Mouse (Mus musculus) heart, postnatal 0 days (tissue): ENCODE data around the gene Gm10638. TPM values are rescaled to one million over a fixed set of nuclear protein-coding genes. Genes with fewer than 3 reads are reported as not detected.
A peak's percentile ranks its signal among the peaks of the same experiment; 100 is the strongest.

Experiments
- ATAC-seq: fragments of 200-750 bp; cut with Nextera tagmentation; 2 replicates; pipeline ENCODE4 v1.8.0; 2017; ENCODE audit warnings: low read depth, moderate number of reproducible peaks, moderate library complexity; ENCODE audit not compliant: insufficient read depth
- DNase-seq: peaks from one replicate; pipeline ENCODE4 v3.0.0-alpha.2; 2016; ENCODE audit warnings: low spot score
- H3K27ac ChIP-seq: fragments of 300-500 bp; sonication (generic); 2 replicates; pipeline ENCODE4 v1.5.1; 2014; ENCODE audit warnings: low read depth, mild to moderate bottlenecking
- H3K27me3 ChIP-seq: fragments of 300-500 bp; sonication (generic); 2 replicates; pipeline ENCODE4 v1.6.1; 2014; ENCODE audit warnings: low read length, mixed read lengths; ENCODE audit not compliant: control insufficient read depth, insufficient read depth
- H3K36me3 ChIP-seq: fragments of 300-500 bp; sonication (generic); replicated peaks from 2 replicates; pipeline ENCODE4 v1.6.1; 2014; ENCODE audit warnings: low read length, mixed read lengths; ENCODE audit not compliant: control insufficient read depth, insufficient read depth
- H3K4me1 ChIP-seq: fragments of 300-500 bp; sonication (generic); 2 replicates; pipeline ENCODE4 v1.6.1; 2014; ENCODE audit warnings: antibody characterized with exemption; ENCODE audit not compliant: control insufficient read depth, insufficient read depth
- H3K4me2 ChIP-seq: fragments of 300-500 bp; sonication (generic); 2 replicates; pipeline ENCODE4 v1.6.1; 2014; ENCODE audit warnings: low read depth, mild to moderate bottlenecking, low read length, moderate library complexity
- H3K4me3 ChIP-seq: fragments of 300-500 bp; sonication (generic); 2 replicates; pipeline ENCODE4 v1.5.1; 2014; ENCODE audit warnings: low read depth, low read length
- H3K9ac ChIP-seq: fragments of 300-500 bp; sonication (generic); replicated peaks from 2 replicates; pipeline ENCODE4 v1.6.1; 2014; ENCODE audit warnings: low read depth, low read length, mixed read lengths
- H3K9me3 ChIP-seq: fragments of 300-500 bp; sonication (generic); replicated peaks from 2 replicates; pipeline ENCODE4 v1.6.1; 2016; ENCODE audit warnings: low read length; ENCODE audit not compliant: control insufficient read depth
- CTCF ChIP-seq: IDR thresholded peaks from 2 replicates; pipeline ENCODE4 v1.5.1; 2016; ENCODE audit warnings: antibody characterized with exemption, control low read depth, low read depth
- EP300 ChIP-seq: IDR thresholded peaks from 2 replicates; pipeline ENCODE4 v1.6.1; 2016; ENCODE audit warnings: antibody characterized with exemption, low read depth
- WGBS: fragments of 180-500 bp; shearing (Covaris S2); extraction: QIAGEN DNeasy Blood & Tissue Kit; methylation state at CpG from one replicate; pipeline ENCODE4 v1.1.7; 2014; 5-methylcytosine and 5-hydroxymethylcytosine counted together
- polyA plus RNA-seq: library from polyadenylated mRNA; unstranded; fragments of >200 nt; fragmentation: Nextera tagmentation; extraction: Ambion mirVana; gene quantifications from 2 replicates; pipeline ENCODE4 v1.2.1, GENCODE M21; 2015
- total RNA-seq: library from RNA; depleted of rRNA; stranded (reverse); fragments of >200 nt; gene quantifications from 2 replicates; pipeline ENCODE4 v1.2.3, GENCODE M21; 2014; ENCODE audit warnings: low replicate concordance

The Gm10638 gene
- total and polyA plus RNA-seq, 2 experiments from 2014 or later, result 4.6 TPM; not detected in 1

- Histone ChIP-seq H3K9ac (no peak overlapping the region), H3K27ac (peak overlapping the region; percentile 25; the same call in 1 of the 2 replicates), H3K36me3 (0 out of 2 replicates have a peak, but pooled peaks cover 2% of the 10 kb centered on the region), H3K9me3 (no peaks in the 10 kb centered on the region), H3K4me3 (no peak overlapping the region), H3K27me3 (no peaks in the 10 kb centered on the region), H3K4me2 (no peak overlapping the region; the same call in 1 of the 2 replicates), H3K4me1 (peaks cover 34% of the 10 kb centered on the region)
- DNase-seq, result no peak
- no peak for TF ChIP-seq CTCF
- no peak for TF ChIP-seq EP300
- WGBS, result 48% methylated on average over 19 of the region's 19 CpGs
- ATAC-seq, result no peak
These were observed 17.1 kb upstream of the Gm10638 start for GRCm38 (mm10) chr8:86728224-86728950.

GRCm38 (mm10) chr8:86730303-86730702 is 15.2 kb upstream of the Gm10638 start:
- TF ChIP-seq CTCF (no peak), EP300 (no peak)
- H3K27ac ChIP-seq, result no peak overlapping the region
- WGBS, result 31% methylated on average over 3 of the region's 3 CpGs
- H3K4me1 ChIP-seq, result peaks cover 46% of the 10 kb centered on the region
- no peaks in the 10 kb centered on the region for H3K9me3 ChIP-seq
- H3K36me3 ChIP-seq, result no peaks in the 10 kb centered on the region
- peak overlapping the region; percentile 10; the same call in 1 of the 2 replicates for H3K9ac ChIP-seq
- ATAC-seq (no peak), DNase-seq (no peak)
- H3K4me3 ChIP-seq, result no peak overlapping the region
- no peak overlapping the region for H3K4me2 ChIP-seq
- no peaks in the 10 kb centered on the region for H3K27me3 ChIP-seq

- Histone ChIP-seq H3K9me3 (no peaks in the 10 kb centered on the region), H3K36me3 (no peaks in the 10 kb centered on the region), H3K4me2 (no peak overlapping the region), H3K27me3 (no peaks in the 10 kb centered on the region), H3K4me1 (peaks cover 52% of the 10 kb centered on the region), H3K4me3 (no peak overlapping the region), H3K27ac (no peak overlapping the region), H3K9ac (no peak overlapping the region)
- 79% methylated on average over 1 of the region's 1 CpGs for WGBS
- no peak for ATAC-seq
- TF ChIP-seq EP300 (no peak), CTCF (no peak)
- DNase-seq, result no peak
These were observed 14.6 kb upstream of the Gm10638 start for GRCm38 (mm10) chr8:86730860-86731259.

- WGBS, result 17% methylated on average over 4 of the region's 4 CpGs
These were observed 11.3 kb upstream of the Gm10638 start for GRCm38 (mm10) chr8:86734171-86734570.

GRCm38 (mm10) chr8:86734954-86735353 is 10.5 kb upstream of the Gm10638 start:
- TF ChIP-seq EP300, result no peak
- TF ChIP-seq CTCF, result no peak
- H3K27me3 ChIP-seq, result no peaks in the 10 kb centered on the region
- no peak for ATAC-seq
- H3K4me2 ChIP-seq, result no peak overlapping the region
- no peak for DNase-seq
- no peak overlapping the region for H3K27ac ChIP-seq
- no peaks in the 10 kb centered on the region for H3K9me3 ChIP-seq
- no peaks in the 10 kb centered on the region for H3K36me3 ChIP-seq
- no peak overlapping the region for H3K4me3 ChIP-seq
- 73% methylated on average over 1 of the region's 1 CpGs for WGBS
- peaks cover 43% of the 10 kb centered on the region for H3K4me1 ChIP-seq
- no peak overlapping the region for H3K9ac ChIP-seq

More at GRCm38 (mm10) chr8:86734171-86734570, 11.3 kb upstream of the Gm10638 start:
- ATAC-seq, result no peak
- H3K9ac ChIP-seq, result no peak overlapping the region
- no peaks in the 10 kb centered on the region for H3K9me3 ChIP-seq
- H3K4me1 ChIP-seq, result peaks cover 43% of the 10 kb centered on the region
- H3K36me3 ChIP-seq, result no peaks in the 10 kb centered on the region
- DNase-seq, result no peak
- no peaks in the 10 kb centered on the region for H3K27me3 ChIP-seq
- no peak for TF ChIP-seq CTCF
- TF ChIP-seq EP300, result no peak
- no peak overlapping the region for H3K4me2 ChIP-seq
- H3K27ac ChIP-seq, result no peak overlapping the region
- no peak overlapping the region for H3K4me3 ChIP-seq
